Mouse (Mus musculus) liver, postnatal 0 days (tissue): Measurements from ENCODE around the gene Cav2.

ENCODE experiments used
- CTCF ChIP-seq: sonication (generic); IDR thresholded peaks from 2 replicates; pipeline ENCODE4 v1.5.1; 2016; ENCODE audit warnings: antibody characterized with exemption, low read depth
- EP300 ChIP-seq: IDR thresholded peaks from 2 replicates; pipeline ENCODE4 v1.6.1; 2016; ENCODE audit warnings: antibody characterized with exemption, low read depth, mild to moderate bottlenecking

DNA sequence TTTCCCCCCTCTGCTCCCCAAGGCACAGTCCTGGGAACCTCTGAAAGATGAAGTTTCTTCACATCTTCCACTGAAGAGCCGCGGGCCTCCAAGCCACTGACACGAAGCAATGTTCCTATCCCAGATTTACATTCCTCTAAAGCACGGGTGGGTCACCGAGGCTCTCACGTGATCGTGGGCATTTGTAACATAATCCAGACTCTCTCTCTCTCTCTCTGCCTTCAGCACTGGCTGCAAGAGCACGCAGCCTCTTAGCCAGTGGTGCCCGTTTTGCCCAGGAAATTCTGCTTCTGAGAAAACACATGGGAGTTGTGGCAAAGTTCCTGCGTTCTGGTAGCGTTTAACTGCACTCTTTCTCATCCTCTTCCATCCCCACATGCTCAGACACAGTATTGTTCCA, 46.2 kb downstream of the Cav2 start:
- no peak for TF ChIP-seq CTCF
- TF ChIP-seq EP300, result no peak
